Mouse (Mus musculus) kidney, embryonic 16.5 days (tissue): ENCODE data around the gene Gatad2a. TPM values are rescaled to one million over a fixed set of nuclear protein-coding genes. Genes with fewer than 3 reads are reported as not detected.

Experiments
- ATAC-seq: fragments of 200-750 bp; cut with Nextera tagmentation; 2 replicates; pipeline ENCODE4 v1.8.0; 2017; ENCODE audit warnings: moderate TSS enrichment; ENCODE audit not compliant: low FRiP score, low TSS enrichment
- H3K27ac ChIP-seq: fragments of 300-500 bp; sonication (generic); 2 replicates; pipeline ENCODE4 v1.5.1; 2014; ENCODE audit warnings: low read length
- H3K27me3 ChIP-seq: fragments of 300-500 bp; sonication (generic); 2 replicates; pipeline ENCODE4 v1.6.1; 2014; ENCODE audit warnings: low read length, control low read depth, mixed read lengths; ENCODE audit not compliant: insufficient read depth
- H3K36me3 ChIP-seq: fragments of 300-500 bp; sonication (generic); 2 replicates; pipeline ENCODE4 v1.6.1; 2014; ENCODE audit warnings: low read length, control low read depth, mixed read lengths; ENCODE audit not compliant: insufficient read depth
- H3K4me1 ChIP-seq: fragments of 300-500 bp; sonication (generic); 2 replicates; pipeline ENCODE4 v1.6.1; 2014; ENCODE audit warnings: low read length, control low read depth, mixed read lengths; ENCODE audit not compliant: insufficient read depth
- H3K4me2 ChIP-seq: fragments of 300-500 bp; sonication (generic); replicated peaks from 2 replicates; pipeline ENCODE4 v1.6.1; 2014; ENCODE audit warnings: low read depth, low read length
- H3K4me3 ChIP-seq: fragments of 300-500 bp; sonication (generic); 2 replicates; pipeline ENCODE4 v1.5.1; 2014; ENCODE audit warnings: mild to moderate bottlenecking, low read length
- H3K9ac ChIP-seq: fragments of 300-500 bp; sonication (generic); replicated peaks from 2 replicates; pipeline ENCODE4 v1.6.1; 2014; ENCODE audit warnings: low read length
- H3K9me3 ChIP-seq: fragments of 300-500 bp; sonication (generic); 2 replicates; pipeline ENCODE4 v1.6.1; 2016; ENCODE audit warnings: low read length, control low read depth
- WGBS: fragments of 180-500 bp; shearing (Covaris S2); extraction: QIAGEN DNeasy Blood & Tissue Kit; methylation state at CpG from one replicate; pipeline ENCODE4 v1.1.7; 2014; 5-methylcytosine and 5-hydroxymethylcytosine counted together
- polyA plus RNA-seq: library from polyadenylated mRNA; unstranded; fragments of >200 nt; fragmentation: Nextera tagmentation; extraction: Ambion mirVana; gene quantifications from 2 replicates; pipeline ENCODE4 v1.2.1, GENCODE M21; 2015

Gatad2a gene
- polyA plus RNA-seq, 1 experiment from 2014 or later: 40.6 TPM

GRCm38 (mm10) chr8:69874654-69875053 lies 121.5 kb downstream of the Gatad2a start:
- ATAC-seq: no peak
- Histone ChIP-seq H3K27me3 (peaks cover 7% of the 10 kb centered on the region), H3K36me3 (no peaks in the 10 kb centered on the region), H3K4me2 (no peak overlapping the region), H3K9me3 (no peaks in the 10 kb centered on the region), H3K4me1 (no peaks in the 10 kb centered on the region), H3K4me3 (no peak overlapping the region), H3K9ac (no peak overlapping the region), H3K27ac (no peak overlapping the region)
- 46% methylated on average over 13 of the region's 13 CpGs for WGBS

- H3K4me2 ChIP-seq: no peak overlapping the region
- H3K9ac ChIP-seq: no peak overlapping the region
- peaks cover 2% of the 10 kb centered on the region; the same call in 1 of the 2 replicates for H3K27me3 ChIP-seq
- no peaks in the 10 kb centered on the region for H3K4me1 ChIP-seq
- H3K4me3 ChIP-seq: no peak overlapping the region
- H3K36me3 ChIP-seq: no peaks in the 10 kb centered on the region
- 11% methylated on average over 9 of the region's 9 CpGs for WGBS
- H3K9me3 ChIP-seq: no peaks in the 10 kb centered on the region
- no peak overlapping the region for H3K27ac ChIP-seq
- no peak for ATAC-seq
These were observed 122.0 kb downstream of the Gatad2a start for GRCm38 (mm10) chr8:69874155-69874554.

- Histone ChIP-seq H3K9me3 (no peaks in the 10 kb centered on the region), H3K27me3 (no peaks in the 10 kb centered on the region), H3K9ac (no peak overlapping the region), H3K4me3 (no peak overlapping the region), H3K4me2 (no peak overlapping the region), H3K36me3 (no peaks in the 10 kb centered on the region), H3K4me1 (no peaks in the 10 kb centered on the region), H3K27ac (no peak overlapping the region)
- ATAC-seq: no peak
- 86% methylated on average over 6 of the region's 6 CpGs for WGBS
These were observed 125.3 kb downstream of the Gatad2a start for GRCm38 (mm10) chr8:69870907-69871306.

- no peak overlapping the region for H3K4me3 ChIP-seq
- H3K36me3 ChIP-seq: no peaks in the 10 kb centered on the region
- no peaks in the 10 kb centered on the region for H3K4me1 ChIP-seq
- no peak overlapping the region for H3K27ac ChIP-seq
- H3K9ac ChIP-seq: no peak overlapping the region
- WGBS: 88% methylated on average over 11 of the region's 11 CpGs
- ATAC-seq: no peak
- H3K27me3 ChIP-seq: no peaks in the 10 kb centered on the region
- no peak overlapping the region for H3K4me2 ChIP-seq
- H3K9me3 ChIP-seq: no peaks in the 10 kb centered on the region
These were observed 126.0 kb downstream of the Gatad2a start for GRCm38 (mm10) chr8:69870003-69870765.

- Histone ChIP-seq H3K27ac (no peak overlapping the region), H3K4me3 (no peak overlapping the region), H3K27me3 (no peaks in the 10 kb centered on the region), H3K9ac (no peak overlapping the region), H3K9me3 (no peaks in the 10 kb centered on the region), H3K36me3 (no peaks in the 10 kb centered on the region), H3K4me2 (no peak overlapping the region), H3K4me1 (no peaks in the 10 kb centered on the region)
- no peak for ATAC-seq
- WGBS: 64% methylated on average over 5 of the region's 5 CpGs
These were observed 128.4 kb downstream of the Gatad2a start for GRCm38 (mm10) chr8:69867696-69868326.

- Histone ChIP-seq H3K27ac (no peak overlapping the region), H3K36me3 (no peaks in the 10 kb centered on the region), H3K4me2 (no peak overlapping the region), H3K4me3 (no peak overlapping the region), H3K27me3 (no peaks in the 10 kb centered on the region), H3K9ac (no peak overlapping the region), H3K9me3 (no peaks in the 10 kb centered on the region), H3K4me1 (no peaks in the 10 kb centered on the region)
- no peak for ATAC-seq
- 57% methylated on average over 5 of the region's 5 CpGs for WGBS
These were observed 132.0 kb downstream of the Gatad2a start for GRCm38 (mm10) chr8:69864180-69864579.

- 89% methylated on average over 5 of the region's 5 CpGs for WGBS
- Histone ChIP-seq H3K4me3 (no peak overlapping the region), H3K27ac (no peak overlapping the region), H3K4me1 (no peaks in the 10 kb centered on the region), H3K9me3 (no peaks in the 10 kb centered on the region), H3K4me2 (no peak overlapping the region), H3K36me3 (no peaks in the 10 kb centered on the region), H3K27me3 (no peaks in the 10 kb centered on the region), H3K9ac (no peak overlapping the region)
- ATAC-seq: no peak
These were observed 132.7 kb downstream of the Gatad2a start for GRCm38 (mm10) chr8:69863387-69864020.

- no peaks in the 10 kb centered on the region for H3K36me3 ChIP-seq
- ATAC-seq: no peak
- H3K9me3 ChIP-seq: no peaks in the 10 kb centered on the region
- H3K4me1 ChIP-seq: no peaks in the 10 kb centered on the region
- H3K9ac ChIP-seq: no peak overlapping the region
- no peaks in the 10 kb centered on the region for H3K27me3 ChIP-seq
- WGBS: 68% methylated on average over 2 of the region's 2 CpGs
- no peak overlapping the region for H3K4me2 ChIP-seq
- no peak overlapping the region for H3K27ac ChIP-seq
- H3K4me3 ChIP-seq: no peak overlapping the region
These were observed 134.9 kb downstream of the Gatad2a start for GRCm38 (mm10) chr8:69861251-69861650.

- H3K9ac ChIP-seq: no peak overlapping the region
- no peak overlapping the region for H3K4me2 ChIP-seq
- no peaks in the 10 kb centered on the region for H3K4me1 ChIP-seq
- H3K27me3 ChIP-seq: no peaks in the 10 kb centered on the region
- ATAC-seq: no peak
- H3K9me3 ChIP-seq: no peaks in the 10 kb centered on the region
- no peaks in the 10 kb centered on the region for H3K36me3 ChIP-seq
- H3K27ac ChIP-seq: no peak overlapping the region
- 64% methylated on average over 4 of the region's 4 CpGs for WGBS
- no peak overlapping the region for H3K4me3 ChIP-seq
These were observed 135.4 kb downstream of the Gatad2a start for GRCm38 (mm10) chr8:69860807-69861206.
